Mouse (Mus musculus) c-Kit-positive CD71-positive TER-119-negative erythroid progenitor cells, embryonic 14.5 days (primary cell): ENCODE measurements at regions not wholly inside any gene's neighbourhood (a gene's known extent, or its start where the extent isn't known, plus 50 kb on each side); places are given as distances from the start of the nearest gene placed in this dataset.

Experiments used
- DNase-seq: peaks from one replicate; pipeline ENCODE4 v3.0.0-alpha.2; 2013; ENCODE audit warnings: low read depth

DNA sequence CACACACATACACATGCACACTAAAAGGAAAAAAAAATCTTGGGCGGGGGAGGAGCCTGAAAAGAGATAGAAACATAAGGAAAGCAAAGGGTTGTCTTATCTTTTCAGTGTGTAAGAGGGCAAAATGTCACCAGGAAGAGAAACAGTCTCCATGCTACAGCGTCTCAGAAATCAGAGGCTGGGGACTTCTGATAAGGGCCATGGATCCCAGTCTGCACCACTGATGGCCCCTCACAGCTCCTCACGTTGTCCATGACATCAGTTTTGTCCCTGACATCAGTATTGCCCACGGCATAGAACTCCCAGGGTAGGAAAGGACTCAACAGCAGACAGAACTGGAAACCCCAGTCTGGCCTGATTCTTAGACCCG, 135.0 kb downstream of the 2410131K14Rik start:
- no peak for DNase-seq

DNA sequence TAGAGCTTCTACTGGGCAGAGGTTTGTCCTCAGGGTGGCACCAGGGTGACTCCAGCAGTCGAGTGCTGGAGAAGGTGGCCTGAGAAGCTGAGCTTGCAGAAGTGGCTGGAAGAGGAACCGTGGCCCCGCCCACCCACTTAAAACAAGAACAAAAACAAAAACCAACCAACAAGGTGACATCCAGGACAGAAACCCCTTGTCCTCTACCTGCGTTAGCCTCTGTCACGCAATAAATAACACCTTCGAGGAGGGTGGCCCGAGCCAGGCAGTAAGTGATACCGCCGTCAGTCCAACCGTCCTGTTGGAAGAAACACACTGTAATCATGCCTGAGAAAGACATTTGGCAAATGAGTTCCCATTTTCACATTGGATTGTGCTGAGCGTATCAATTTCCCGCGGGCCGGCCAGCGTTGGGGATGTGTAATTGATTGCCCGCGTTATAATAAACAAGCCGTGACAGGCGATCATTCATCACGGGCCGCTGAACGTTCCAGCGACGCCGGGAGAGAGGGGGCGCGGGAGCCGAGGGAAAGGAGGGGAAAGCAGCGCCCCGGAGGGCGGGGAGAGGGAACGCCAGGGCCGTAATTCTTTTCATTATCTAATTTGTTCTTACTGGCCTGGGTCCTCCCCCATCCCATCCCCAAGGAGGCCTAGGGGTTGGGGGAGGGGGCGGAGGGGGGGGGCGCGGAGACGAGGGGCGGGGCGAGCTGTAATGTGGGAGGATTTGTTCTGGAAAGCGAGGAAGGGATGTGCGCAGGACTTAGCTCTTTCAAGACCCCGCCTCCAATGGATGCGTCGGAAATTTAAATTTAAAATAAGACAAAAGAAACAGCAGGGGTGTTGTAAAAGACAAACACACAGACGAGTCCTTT, 135.6 kb downstream of the 2410131K14Rik start:
- no peak for DNase-seq

DNA sequence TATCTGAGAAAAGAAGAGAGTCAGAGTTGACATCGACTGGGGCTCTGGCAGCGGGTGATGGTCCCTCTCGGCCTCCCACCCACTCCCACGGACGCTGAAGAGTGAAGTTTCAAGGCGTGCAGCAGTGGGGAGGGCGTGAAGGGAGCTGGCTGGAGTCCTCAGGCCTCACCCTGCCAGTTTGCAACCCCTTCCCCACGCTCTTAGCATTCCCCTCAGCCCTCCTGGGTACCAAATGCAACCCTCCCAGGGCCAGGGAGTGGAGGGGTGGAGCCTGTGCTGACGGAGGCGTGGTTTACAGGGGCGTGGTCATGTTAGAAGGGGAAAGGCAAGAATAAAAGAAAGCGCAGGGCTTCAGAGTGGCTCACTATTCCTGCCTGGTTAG, 136.3 kb downstream of the 2410131K14Rik start:
- DNase-seq: peak; percentile 59

DNA sequence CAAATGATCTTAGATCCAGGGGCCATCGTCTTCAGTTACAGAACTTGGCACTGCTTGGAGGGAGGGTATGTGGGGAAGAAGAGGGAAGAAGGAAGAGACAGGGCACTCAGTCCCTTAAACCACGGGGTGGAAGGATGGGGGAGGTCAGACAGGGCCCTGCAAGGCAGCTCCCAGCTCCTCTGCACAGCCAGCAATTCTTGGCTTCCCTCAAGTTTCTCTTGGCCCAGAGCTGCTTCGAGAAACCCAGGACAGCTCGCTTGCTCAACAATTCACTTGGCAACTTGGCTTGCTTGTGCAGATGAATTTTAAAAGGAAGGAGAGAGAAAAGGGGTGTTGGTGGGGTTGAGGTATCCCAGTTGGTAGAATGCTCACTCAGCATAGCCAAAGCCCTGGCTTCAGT, 141.1 kb downstream of the 2410131K14Rik start:
- DNase-seq: no peak

DNA sequence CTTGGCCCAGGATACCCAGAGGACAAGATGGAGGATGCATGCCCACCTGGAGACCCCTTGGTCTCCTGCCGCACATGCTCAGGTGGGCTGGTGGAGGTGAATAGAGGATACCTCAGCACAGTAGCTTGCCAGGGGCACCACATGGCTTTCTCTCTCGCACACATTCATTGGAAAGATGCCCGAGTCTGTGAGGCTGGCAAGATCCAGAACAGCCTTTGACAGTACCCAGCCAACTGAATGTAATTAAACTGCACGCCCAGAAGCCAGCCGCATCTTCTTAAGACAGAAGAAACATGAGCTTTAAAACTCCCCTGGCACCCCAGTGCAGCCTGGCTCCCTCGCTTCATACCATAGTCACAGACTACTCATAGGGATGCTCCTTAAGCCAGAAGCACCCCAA, 143.4 kb downstream of the 2410131K14Rik start:
- DNase-seq: no peak

DNA sequence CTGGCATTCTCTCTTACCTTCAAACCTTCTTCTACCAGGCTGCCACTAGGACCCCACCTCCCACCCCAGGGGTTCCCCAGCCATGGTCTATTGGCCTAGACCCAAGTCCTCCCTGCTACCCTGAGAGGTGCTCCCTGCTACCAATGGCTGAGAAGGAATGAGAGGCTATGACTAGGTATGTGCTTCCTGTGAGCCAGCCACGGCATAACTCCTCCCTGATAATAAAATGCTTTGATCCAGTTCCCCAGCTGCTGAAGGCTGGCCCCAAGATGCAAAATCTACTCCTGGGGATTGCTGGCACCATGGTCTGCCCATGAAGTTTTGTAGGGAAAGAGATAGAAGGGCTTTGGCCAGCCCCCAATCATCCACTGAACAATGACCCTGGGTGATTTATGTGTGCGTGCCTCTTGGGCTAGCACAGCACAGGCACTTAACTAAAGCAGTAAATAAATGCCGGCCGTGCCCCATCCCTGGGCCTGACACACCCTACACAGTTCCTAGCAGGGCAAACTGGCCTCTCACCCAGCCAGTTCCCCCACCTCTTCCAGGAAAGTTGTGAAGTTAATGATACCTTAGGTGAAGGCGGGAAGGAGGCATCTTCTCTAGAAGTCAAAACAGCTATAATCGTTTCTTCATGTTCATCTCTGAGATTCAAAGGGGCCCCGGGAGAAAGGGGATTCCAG, 145.8 kb downstream of the 2410131K14Rik start:
- no peak for DNase-seq

DNA sequence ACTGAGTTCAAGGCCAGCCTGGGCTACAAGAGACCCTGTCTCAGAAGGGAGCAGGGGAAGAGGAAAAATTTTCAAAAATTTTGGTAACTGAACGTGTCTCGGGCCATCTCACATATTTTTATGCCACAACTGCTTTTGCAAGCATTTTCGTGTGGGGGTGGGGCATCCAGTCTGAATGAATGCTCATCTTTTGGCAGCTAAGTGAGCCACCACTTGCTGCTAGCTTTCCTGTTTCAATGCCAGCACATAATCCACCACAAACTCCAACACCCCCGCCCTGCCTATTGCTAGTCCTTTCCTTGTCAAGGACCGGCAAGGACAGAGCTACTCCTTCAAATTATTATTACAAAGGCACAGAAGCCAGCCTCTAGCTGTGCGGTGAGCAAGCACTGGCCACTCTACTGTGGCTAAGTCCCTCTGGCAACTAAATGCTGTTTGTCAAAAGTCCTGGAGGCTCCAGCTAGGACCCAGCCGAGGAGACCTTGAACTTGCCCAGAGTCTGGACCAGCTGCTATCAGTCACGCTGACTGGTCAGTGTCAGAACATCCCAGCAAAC, 148.0 kb downstream of the 2410131K14Rik start:
- no peak for DNase-seq

DNA sequence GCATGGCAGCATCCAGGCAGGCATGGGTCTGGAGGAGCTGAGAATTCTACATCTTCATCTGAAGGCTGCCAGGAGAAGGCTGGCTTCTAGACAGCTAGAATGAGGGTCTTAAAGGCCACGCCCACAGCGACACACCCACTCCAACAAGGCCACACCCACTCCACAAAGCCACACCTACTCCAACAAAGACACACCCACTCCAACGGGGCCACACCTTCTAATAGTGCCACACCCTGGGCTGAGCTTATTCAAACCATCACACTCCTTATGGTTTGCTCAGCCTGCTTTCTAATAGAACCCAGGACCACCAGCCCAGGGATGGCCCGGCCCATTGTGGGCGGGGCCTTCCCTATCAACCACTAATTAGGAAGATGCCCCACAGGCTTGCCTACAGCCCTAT, 149.0 kb downstream of the 2410131K14Rik start:
- no peak for DNase-seq

DNA sequence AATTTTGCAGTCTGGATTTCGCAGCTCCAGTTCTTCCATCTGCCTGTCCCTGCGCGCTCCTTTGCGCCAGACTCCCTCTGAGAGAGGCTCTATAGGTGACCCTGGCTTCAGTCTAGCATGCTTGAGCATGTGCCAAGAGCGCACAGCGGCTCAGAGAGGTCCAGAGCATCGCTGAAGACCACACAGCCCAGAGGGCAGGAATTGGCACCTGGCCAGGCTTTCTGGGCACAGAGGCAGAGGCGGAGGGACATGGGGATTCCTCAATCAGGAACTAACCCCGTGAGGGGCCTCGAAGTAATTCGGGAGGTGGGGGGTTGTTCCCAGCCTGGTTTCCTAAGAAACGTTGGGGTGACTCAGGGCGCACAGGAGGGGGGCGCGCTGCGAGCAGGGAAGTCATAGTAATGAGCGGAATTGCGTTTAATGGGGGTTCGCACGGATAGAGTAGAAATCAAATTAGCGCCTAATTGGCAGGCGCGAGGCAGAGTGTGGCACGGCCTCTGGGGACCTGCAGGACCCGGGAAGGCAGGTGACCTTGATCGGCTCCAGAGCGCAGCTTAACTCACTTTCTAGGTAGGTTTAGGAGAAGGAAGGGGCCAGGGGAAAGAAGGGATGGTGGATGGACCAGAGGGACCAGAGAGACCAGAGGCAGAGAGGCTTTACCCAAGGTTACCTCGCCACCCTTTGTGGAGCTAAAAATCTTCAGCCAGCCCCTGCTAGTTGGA, 151.1 kb downstream of the 2410131K14Rik start:
- DNase-seq: no peak

DNA sequence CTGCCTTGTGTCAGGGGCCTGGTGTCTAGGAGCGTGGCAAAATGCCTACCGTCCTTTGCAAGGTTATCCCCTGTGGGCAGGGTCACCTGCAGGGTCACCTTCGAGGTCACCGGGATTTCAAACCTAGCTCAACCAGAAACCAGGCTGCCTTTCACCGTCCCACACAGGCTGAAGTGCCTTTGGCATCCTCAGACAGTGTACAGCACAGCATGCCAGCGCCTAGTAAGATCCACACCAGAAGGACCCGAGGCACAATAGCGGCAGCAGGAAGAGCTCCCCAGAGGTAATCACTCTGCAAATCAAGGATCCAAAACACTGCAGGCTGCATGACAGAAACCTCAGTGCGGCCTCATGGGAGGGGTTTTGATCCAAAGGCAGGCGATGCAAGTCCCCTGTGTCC, 155.9 kb downstream of the 2410131K14Rik start:
- DNase-seq: no peak

DNA sequence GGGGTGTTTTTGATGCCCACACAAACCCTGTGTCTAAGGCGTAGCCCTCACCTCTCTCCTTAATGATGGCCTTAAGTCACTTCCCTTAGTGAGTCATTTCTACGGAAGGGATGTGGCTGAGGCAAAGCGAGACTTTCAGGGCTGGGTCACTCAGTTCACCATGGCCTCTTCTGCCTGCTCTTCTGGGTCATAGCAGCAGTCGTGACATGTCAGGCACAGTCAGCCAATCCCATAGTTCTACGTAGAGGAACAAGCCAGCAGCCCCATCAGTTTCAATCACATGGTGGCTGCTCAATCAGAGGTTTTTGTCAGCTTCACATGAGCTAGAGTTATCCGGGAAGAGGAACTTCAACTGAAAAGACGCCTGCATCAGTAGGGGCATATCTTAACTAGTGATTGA, 156.1 kb upstream of the Med13l start:
- no peak for DNase-seq

DNA sequence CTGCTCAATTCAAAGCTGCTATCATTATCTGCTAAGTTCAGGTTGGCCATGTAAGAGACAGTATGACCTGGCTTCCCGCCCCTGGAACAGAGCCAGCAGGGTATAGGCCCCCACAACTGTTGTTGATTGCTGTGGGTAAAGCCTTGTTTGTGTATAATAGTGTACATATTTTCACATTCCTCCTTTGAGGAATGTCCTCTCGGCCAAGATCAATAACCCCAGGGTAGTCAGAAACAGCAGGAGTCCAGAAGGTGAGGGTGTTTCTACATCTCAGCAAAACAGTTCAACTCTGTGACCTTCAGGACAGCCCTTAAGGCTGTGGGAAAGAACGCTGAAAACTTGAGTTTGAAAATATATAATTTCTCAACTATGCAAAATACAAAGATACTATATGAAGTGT, 155.1 kb upstream of the Med13l start:
- DNase-seq: no peak

DNA sequence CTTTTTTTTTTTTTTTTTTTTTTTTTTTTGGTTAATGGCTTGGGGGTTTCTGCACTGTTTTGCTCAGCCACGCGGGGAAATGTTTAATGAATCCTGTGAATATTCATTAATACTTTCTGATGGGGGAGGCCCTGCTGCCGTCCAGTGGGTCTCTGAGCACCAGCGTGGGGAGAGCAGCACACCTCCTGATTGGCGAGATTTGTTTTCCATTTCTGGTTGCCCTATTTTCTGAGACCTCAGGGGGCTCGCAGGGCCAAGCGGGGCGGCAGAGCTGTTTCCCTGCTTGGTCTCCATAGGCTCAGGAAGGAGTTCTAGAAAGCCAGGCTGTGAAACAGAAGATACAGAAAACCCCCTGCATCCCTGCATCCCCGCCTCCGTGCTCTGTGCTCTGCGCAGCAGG, 153.0 kb upstream of the Med13l start:
- no peak for DNase-seq

DNA sequence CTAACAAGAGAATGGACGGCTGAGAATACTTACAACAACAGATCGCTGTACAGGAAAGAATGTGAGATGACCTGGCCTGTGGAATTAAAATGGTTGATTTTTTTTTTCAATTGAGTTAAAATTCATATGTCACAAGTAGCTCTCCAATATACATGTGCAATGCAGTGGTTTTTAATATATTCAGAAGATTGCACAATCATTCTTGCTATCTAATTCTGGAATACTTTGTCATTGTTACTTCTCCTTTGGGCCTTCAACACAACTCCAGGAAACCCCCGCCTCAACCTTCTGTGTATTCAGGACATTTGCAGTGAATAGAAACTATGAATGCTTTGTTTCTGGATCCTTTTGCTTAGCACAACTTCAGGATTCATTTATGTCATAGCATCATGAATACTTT, 152.5 kb upstream of the Med13l start:
- DNase-seq: no peak

DNA sequence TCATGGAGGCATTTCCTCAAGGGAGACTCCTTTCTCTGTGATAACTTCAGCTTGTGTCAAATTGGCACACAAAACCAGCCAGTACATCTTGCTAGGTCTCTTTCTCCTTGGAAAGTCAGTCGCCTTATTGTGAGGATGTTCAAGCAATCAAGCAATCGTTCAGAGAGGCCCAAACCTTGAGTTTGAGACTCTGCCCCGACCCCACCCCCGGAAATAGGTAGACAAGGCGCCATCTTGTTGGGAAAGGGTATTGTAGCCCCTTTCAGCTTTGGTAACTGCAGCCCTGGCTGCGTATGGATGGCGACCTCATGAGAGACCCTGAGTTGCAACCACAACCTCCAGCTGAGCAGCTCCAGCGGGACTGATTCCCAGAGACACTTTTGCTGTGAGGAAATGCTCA, 151.7 kb upstream of the Med13l start:
- no peak for DNase-seq

DNA sequence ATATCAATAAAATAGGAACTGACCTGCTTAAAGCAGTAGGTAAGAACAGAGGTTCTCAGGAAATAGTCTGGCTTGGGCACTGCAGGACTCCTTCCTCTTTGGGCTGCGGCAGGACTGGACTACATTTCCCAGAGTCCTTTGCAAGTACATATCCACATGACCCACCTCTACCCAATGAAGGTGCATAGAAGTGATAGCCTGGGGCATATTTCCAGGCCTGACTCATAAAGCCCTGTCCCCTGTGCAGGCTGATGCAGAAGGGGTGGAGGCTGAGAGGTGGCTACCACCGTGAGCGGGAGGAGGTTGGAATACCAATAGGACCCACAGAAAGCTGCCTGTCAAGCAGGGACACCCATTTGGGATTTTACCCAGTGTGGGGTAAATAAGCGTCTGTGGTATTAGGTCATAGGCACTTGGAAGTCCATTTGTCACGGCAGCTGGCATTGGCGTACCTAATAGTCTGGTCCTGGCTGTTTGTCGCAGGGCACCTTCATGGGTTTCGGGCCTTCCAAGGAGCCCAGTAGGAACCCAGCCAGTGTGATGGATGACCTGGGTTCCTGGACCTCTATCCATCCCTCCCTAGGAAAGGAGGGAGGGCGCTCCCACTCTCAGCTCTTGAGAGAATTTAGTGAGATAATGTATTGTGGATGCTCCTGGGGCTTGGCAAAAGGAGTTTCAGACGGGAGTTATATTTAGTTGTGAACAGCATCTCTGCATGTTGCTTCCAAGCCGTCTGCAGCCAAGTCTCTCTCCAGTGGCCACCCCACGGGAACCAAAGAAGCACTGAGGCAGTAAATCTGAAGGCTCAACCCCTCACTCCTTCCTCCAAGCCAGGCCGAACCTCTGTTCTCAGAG, 146.8 kb upstream of the Med13l start:
- DNase-seq: peak; percentile 36

DNA sequence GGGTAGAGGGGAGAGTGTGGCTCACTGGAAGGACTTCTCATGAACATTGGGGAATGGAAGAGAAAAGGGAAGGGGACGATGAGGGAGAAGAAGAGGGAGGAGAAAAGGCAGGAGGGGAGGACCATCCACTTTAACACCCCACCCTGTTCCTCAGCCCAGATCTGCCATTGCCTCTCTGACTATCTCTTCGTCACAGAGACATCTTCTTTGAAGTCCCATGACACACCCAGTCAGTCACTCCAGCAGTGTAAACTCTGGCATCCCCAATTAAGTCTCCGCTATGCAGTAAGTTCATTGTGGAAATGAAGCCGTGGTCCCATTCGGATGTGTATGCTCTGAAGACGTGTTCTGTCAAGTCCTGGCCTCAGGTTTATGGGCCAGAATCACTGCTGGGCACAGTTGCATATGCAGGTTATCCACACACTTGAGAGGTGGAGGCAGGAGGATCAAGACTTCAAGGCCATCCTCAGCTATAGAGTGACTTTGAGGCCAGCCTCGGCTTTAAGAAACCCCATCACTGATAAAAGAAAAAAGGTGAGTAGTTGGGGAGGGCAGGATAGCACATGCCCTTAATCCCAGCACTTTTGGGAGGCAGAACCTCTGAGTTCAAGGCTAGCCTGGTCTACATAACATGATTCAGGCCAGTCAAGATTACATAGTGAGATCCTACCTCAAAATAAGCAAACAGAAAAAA, 141.0 kb upstream of the Med13l start:
- DNase-seq: peak; percentile 27

DNA sequence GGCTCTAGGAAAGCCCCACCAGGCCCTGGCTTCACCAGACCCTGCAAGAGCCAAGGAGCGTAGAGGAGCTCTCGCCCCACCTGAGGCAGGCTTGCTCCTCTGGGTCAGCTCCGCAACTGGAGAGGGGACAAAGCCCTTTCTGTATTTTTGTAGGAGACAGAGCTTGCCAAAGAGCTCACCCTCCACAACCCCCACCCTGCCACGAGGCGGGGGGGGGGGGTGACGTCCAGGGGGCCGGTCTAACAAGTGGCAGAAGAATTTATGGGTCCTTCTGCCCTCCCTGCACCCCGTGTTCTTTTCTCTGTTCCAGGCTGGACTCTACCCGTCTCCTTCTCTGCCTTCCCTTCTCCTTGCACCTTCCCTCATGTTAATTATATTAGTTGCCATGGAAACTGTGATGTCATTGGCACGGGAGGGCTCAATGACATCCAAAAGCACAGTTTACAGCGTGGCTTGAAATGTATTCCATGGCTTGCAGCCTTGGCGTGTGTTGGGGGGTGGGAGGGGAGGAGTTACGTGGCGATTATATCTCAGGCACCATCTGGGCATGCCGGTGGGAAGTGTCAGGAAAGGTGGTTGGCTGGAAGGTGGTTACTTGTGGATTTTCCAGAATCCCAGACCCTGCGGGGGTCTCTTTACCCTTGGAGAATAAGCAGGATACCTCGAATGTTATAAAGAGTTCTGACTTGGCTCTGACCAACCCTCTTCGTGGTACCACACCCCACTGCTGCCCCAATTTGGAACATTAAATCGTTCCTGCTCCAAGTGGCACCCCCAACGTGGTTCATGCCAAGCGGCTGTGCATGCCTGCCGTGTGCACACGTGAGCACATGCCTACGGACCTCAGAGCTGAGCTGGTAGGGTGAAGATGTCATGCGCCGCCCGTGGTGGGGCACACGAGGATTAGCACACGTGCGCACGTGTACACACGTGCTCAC, 138.3 kb upstream of the Med13l start:
- DNase-seq: no peak

DNA sequence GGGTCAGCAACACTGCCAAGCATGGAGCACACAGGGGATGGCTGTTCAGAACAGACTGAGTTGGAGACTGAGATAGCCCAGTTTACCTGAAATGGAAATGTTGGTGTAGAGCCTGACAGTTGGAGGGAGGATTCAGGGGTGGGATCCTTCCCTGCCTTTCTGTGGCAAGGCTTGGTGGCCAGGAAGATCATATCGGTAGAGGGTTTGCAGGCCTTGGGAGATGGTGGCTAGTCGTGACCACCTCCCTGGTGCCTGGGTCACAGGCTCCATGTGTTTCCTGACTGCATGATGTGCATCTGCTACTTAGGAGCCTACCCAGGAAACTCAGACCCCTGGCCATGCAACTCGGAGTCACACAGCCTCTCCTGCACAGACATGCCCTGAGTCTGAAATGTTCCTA, 136.3 kb upstream of the Med13l start:
- no peak for DNase-seq
